Mouse (Mus musculus) limb, embryonic 10.5 days (tissue): ENCODE measurements around the gene Rab4a. TPM values are rescaled to one million over a fixed set of nuclear protein-coding genes. Genes with fewer than 3 reads are reported as not detected.

Experiments used
- DNase-seq: peaks from one replicate; pipeline ENCODE4 v3.0.0-alpha.2; 2017; ENCODE audit warnings: low spot score
- H3K27ac ChIP-seq: fragments of 300-500 bp; sonication (generic); 2 replicates; pipeline ENCODE4 v1.5.1; 2016; ENCODE audit warnings: mild to moderate bottlenecking
- H3K27me3 ChIP-seq: fragments of 300-500 bp; sonication (generic); 2 replicates; pipeline ENCODE4 v1.6.1; 2016; ENCODE audit warnings: low read depth, mild to moderate bottlenecking; ENCODE audit not compliant: poor library complexity, severe bottlenecking
- H3K36me3 ChIP-seq: fragments of 300-500 bp; sonication (generic); 2 replicates; pipeline ENCODE4 v1.6.1; 2016; ENCODE audit warnings: mild to moderate bottlenecking, moderate library complexity
- H3K4me1 ChIP-seq: fragments of 300-500 bp; sonication (generic); 2 replicates; pipeline ENCODE4 v1.6.1; 2016
- H3K4me3 ChIP-seq: fragments of 300-500 bp; sonication (generic); 2 replicates; pipeline ENCODE4 v1.5.1; 2016; ENCODE audit warnings: mild to moderate bottlenecking, moderate library complexity
- H3K9me3 ChIP-seq: fragments of 300-500 bp; sonication (generic); replicated peaks from 2 replicates; pipeline ENCODE4 v1.6.1; 2016; ENCODE audit warnings: mild to moderate bottlenecking
- WGBS: fragments of 180-500 bp; shearing (Covaris S2); methylation state at CpG from one replicate; pipeline ENCODE4 v1.1.7; 2016; 5-methylcytosine and 5-hydroxymethylcytosine counted together
- polyA plus RNA-seq: library from polyadenylated mRNA; unstranded; fragments of >200 nt; fragmentation: Nextera tagmentation; extraction: Ambion mirVana; gene quantifications from 2 replicates; pipeline ENCODE4 v1.2.1, GENCODE M21; 2016

Rab4a gene
- polyA plus RNA-seq, 1 experiment from 2014 or later, result 58.2 TPM

- Histone ChIP-seq H3K27me3 (peaks cover 13% of the 10 kb centered on the region; the same call in 1 of the 2 replicates), H3K4me1 (peaks cover 25% of the 10 kb centered on the region), H3K36me3 (no peaks in the 10 kb centered on the region), H3K4me3 (no peak overlapping the region), H3K9me3 (no peaks in the 10 kb centered on the region), H3K27ac (no peak overlapping the region)
- no peak for DNase-seq
- WGBS, result 89% methylated on average over 7 of the region's 7 CpGs
These were observed 13.9 kb upstream of the Rab4a start for GRCm38 (mm10) chr8:123791845-123792225.

DNA sequence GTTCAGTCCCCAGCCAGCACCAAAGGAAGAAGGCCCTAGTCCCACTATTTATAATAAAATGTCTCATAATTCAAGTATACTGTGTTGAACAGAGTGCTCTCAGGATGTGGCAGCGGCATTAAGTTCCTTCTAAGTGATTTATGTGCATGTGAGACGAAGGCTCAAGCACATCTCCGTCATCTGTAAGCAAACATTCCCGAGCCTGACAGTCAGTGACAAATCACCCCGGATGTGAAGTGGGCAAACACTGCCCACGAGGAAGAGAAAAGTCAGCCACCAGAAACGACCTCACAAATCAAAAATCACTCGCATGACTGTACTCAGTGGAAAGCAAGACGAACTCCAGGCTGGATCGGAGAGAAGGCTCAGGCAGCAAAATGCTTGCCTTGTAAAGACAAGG, 11.9 kb upstream of the Rab4a start:
- Histone ChIP-seq H3K4me1 (peaks cover 19% of the 10 kb centered on the region), H3K36me3 (no peaks in the 10 kb centered on the region), H3K4me3 (no peak overlapping the region), H3K27ac (no peak overlapping the region), H3K27me3 (peaks cover 8% of the 10 kb centered on the region; the same call in 1 of the 2 replicates), H3K9me3 (no peaks in the 10 kb centered on the region)
- 39% methylated on average over 10 of the region's 10 CpGs for WGBS
- DNase-seq, result no peak

- WGBS, result 88% methylated on average over 4 of the region's 4 CpGs
These were observed 11.0 kb upstream of the Rab4a start for GRCm38 (mm10) chr8:123794766-123795165.

DNA sequence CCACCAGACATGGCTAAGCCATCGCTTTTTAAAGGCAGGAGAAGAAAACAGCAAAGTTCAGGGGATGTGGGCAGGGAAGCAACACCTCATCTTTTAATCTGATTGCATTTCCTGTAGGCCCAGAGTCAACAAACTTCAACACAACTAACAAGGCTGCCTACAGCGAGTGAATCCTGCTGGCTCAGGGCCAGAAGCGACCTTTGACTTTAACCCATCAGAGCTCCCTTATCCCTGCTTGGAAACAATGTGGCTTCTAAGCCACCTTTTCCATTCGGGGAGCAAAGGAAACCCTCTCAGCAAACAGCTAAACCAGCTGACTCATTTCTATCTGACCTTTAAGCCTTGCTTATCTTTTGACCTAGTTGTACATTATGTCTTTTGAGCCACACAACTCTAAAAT, 9.0 kb upstream of the Rab4a start:
- DNase-seq, result no peak
- Histone ChIP-seq H3K9me3 (no peaks in the 10 kb centered on the region), H3K4me1 (peaks cover 30% of the 10 kb centered on the region), H3K36me3 (no peaks in the 10 kb centered on the region), H3K4me3 (no peak overlapping the region), H3K27me3 (no peaks in the 10 kb centered on the region), H3K27ac (no peak overlapping the region)
- 47% methylated on average over 4 of the region's 4 CpGs for WGBS

More at GRCm38 (mm10) chr8:123794766-123795165, 11.0 kb upstream of the Rab4a start:
- no peak for DNase-seq
- no peak overlapping the region for H3K4me3 ChIP-seq
- H3K9me3 ChIP-seq, result no peaks in the 10 kb centered on the region
- H3K27ac ChIP-seq, result no peak overlapping the region
- peaks cover 23% of the 10 kb centered on the region for H3K4me1 ChIP-seq
- no peaks in the 10 kb centered on the region for H3K27me3 ChIP-seq
- no peaks in the 10 kb centered on the region for H3K36me3 ChIP-seq

GRCm38 (mm10) chr8:123797928-123798327, 7.9 kb upstream of the Rab4a start:
- H3K4me1 ChIP-seq, result peaks cover 30% of the 10 kb centered on the region
- no peaks in the 10 kb centered on the region for H3K9me3 ChIP-seq
- no peaks in the 10 kb centered on the region for H3K36me3 ChIP-seq
- no peak overlapping the region for H3K4me3 ChIP-seq
- H3K27me3 ChIP-seq, result no peaks in the 10 kb centered on the region
- WGBS, result 95% methylated on average over 15 of the region's 15 CpGs
- no peak overlapping the region for H3K27ac ChIP-seq
- no peak for DNase-seq

DNA sequence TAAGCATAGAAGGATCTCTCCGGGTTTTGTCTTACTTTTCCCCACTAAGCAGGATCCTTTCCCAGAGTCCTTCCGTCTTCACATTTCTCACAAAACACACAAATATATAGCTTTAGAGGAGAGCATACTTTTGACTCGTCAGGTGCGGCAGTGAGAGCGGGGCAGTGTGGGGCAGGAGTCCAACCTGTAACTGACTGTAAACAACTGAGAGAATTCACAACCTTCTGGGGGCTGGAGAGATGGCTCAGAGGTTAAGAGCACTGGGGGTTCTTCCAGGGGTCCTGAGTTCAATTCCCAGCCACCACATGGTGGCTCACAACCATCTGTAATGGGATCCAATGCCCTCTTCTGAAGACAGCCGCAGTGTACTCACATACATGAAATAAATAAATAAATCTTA, 6.4 kb upstream of the Rab4a start:
- Histone ChIP-seq H3K36me3 (no peaks in the 10 kb centered on the region), H3K27me3 (no peaks in the 10 kb centered on the region), H3K9me3 (no peaks in the 10 kb centered on the region), H3K4me1 (peaks cover 26% of the 10 kb centered on the region), H3K27ac (peak overlapping the region; percentile 62), H3K4me3 (no peak overlapping the region)
- DNase-seq, result no peak
- 77% methylated on average over 6 of the region's 6 CpGs for WGBS

GRCm38 (mm10) chr8:123799885-123800284, 5.9 kb upstream of the Rab4a start:
- Histone ChIP-seq H3K9me3 (no peaks in the 10 kb centered on the region), H3K27ac (peak overlapping the region; percentile 62), H3K4me3 (no peak overlapping the region), H3K27me3 (no peaks in the 10 kb centered on the region), H3K36me3 (no peaks in the 10 kb centered on the region), H3K4me1 (peaks cover 27% of the 10 kb centered on the region)
- WGBS, result 13% methylated on average over 3 of the region's 3 CpGs
- DNase-seq, result peak; percentile 82

GRCm38 (mm10) chr8:123800867-123801266, 4.9 kb upstream of the Rab4a start:
- WGBS, result 96% methylated on average over 7 of the region's 7 CpGs
- DNase-seq, result no peak

GRCm38 (mm10) chr8:123801538-123801937, 4.2 kb upstream of the Rab4a start:
- H3K9me3 ChIP-seq, result no peaks in the 10 kb centered on the region
- no peak overlapping the region for H3K27ac ChIP-seq
- WGBS, result 92% methylated on average over 2 of the region's 2 CpGs
- H3K4me1 ChIP-seq, result peaks cover 42% of the 10 kb centered on the region
- no peak overlapping the region for H3K4me3 ChIP-seq
- no peaks in the 10 kb centered on the region for H3K36me3 ChIP-seq
- no peak for DNase-seq
- no peaks in the 10 kb centered on the region for H3K27me3 ChIP-seq

More at GRCm38 (mm10) chr8:123800867-123801266, 4.9 kb upstream of the Rab4a start:
- no peaks in the 10 kb centered on the region for H3K36me3 ChIP-seq
- peaks cover 37% of the 10 kb centered on the region for H3K4me1 ChIP-seq
- no peaks in the 10 kb centered on the region for H3K27me3 ChIP-seq
- H3K9me3 ChIP-seq, result no peaks in the 10 kb centered on the region
- H3K27ac ChIP-seq, result no peak overlapping the region
- no peak overlapping the region for H3K4me3 ChIP-seq

GRCm38 (mm10) chr8:123803639-123804038, 2.1 kb upstream of the Rab4a start:
- Histone ChIP-seq H3K4me1 (peaks cover 52% of the 10 kb centered on the region), H3K27me3 (no peaks in the 10 kb centered on the region), H3K4me3 (no peak overlapping the region), H3K36me3 (no peaks in the 10 kb centered on the region), H3K9me3 (no peaks in the 10 kb centered on the region), H3K27ac (no peak overlapping the region)
- WGBS, result 93% methylated on average over 1 of the region's 1 CpGs
- DNase-seq, result no peak

DNA sequence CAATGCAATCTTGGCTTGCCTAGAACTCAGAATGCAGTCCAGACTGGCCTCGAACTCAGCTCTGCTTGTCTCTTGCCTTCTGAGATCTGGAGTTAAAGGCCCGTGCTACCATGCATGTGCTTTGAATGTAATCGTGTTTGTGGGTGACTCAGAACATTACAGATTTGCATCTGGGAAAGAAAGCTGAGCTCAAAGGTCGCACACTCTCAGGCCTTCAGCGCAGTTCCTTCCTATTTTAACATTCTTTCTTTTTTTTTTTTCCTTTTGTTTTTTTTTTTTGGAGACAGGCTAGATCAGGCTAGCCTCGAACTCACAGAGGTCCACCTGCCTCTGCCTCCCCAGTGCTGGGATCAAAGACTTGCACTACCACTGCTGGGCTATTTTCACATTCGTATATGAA, 1.2 kb upstream of the Rab4a start:
- no peaks in the 10 kb centered on the region for H3K27me3 ChIP-seq
- WGBS, result 88% methylated on average over 7 of the region's 7 CpGs
- H3K4me1 ChIP-seq, result peaks cover 42% of the 10 kb centered on the region
- no peaks in the 10 kb centered on the region for H3K9me3 ChIP-seq
- no peak overlapping the region for H3K4me3 ChIP-seq
- peaks cover 6% of the 10 kb centered on the region for H3K36me3 ChIP-seq
- H3K27ac ChIP-seq, result no peak overlapping the region
- DNase-seq, result no peak

GRCm38 (mm10) chr8:123805209-123805717, 522 bp upstream of the Rab4a start:
- H3K9me3 ChIP-seq, result no peaks in the 10 kb centered on the region
- peaks cover 36% of the 10 kb centered on the region for H3K4me1 ChIP-seq
- peak overlapping the region; percentile 93 for H3K4me3 ChIP-seq
- H3K36me3 ChIP-seq, result peaks cover 12% of the 10 kb centered on the region
- DNase-seq, result no peak
- WGBS, result 17% methylated on average over 15 of the region's 15 CpGs
- peak overlapping the region; percentile 95 for H3K27ac ChIP-seq
- H3K27me3 ChIP-seq, result no peaks in the 10 kb centered on the region

DNA sequence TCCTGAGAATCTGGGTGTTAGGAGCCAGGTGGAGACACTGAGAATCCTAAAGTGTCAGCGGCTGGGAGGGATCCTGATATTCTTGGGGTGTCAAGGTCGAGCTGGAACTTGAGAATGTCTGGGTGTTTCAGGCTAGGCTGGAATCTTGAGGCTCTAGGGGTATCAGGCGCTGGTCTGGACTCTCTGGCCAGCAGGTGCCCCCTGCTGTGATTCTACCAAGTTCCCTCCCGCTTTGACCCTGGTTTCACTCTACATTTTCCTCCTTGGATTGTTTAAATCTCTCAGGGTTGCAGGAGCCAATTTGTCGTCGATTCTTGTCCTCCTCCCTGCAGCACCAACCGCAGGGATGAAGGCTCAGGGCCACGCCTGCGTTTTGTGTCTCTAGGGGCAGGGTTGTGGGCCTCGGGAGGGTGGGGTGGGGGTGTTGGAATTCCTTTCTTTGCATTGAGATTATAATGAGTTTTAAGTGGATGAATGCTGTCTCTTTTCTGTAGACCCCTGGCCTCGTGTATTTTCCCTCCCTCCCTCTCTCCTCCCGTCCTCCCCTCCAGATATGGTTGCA, 670 bp downstream of the Rab4a start:
- Histone ChIP-seq H3K9me3 (no peaks in the 10 kb centered on the region), H3K4me3 (peak overlapping the region; percentile 93), H3K27ac (peak overlapping the region; percentile 95), H3K36me3 (peaks cover 13% of the 10 kb centered on the region), H3K4me1 (peaks cover 34% of the 10 kb centered on the region), H3K27me3 (no peaks in the 10 kb centered on the region)
- DNase-seq, result no peak
- 3% methylated on average over 12 of the region's 12 CpGs for WGBS

DNA sequence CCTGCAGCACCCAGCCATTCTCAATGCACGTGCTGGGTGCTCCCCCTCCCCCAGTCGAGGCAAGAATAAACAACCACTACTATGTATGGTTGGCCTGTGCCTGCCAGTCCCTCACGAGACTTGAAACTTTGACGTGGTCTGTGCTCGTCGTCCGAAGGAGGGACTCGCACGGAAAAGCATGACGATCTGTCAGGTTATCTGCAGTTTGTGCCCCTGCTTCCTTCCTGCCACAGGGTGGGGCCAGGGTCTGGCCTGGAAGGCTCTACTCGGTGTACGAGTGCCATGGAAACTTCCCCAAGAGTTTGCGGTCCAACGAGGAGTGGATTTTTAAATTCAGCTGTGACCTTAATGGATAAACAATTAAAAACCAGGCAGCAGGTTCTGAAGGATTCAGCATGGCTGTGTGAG, 1.2 kb downstream of the Rab4a start:
- peak overlapping the region; percentile 93 for H3K4me3 ChIP-seq
- peaks cover 34% of the 10 kb centered on the region for H3K4me1 ChIP-seq
- no peaks in the 10 kb centered on the region for H3K9me3 ChIP-seq
- DNase-seq, result no peak
- H3K27ac ChIP-seq, result peak overlapping the region; percentile 95; the same call in 1 of the 2 replicates
- H3K27me3 ChIP-seq, result no peaks in the 10 kb centered on the region
- 26% methylated on average over 14 of the region's 14 CpGs for WGBS
- H3K36me3 ChIP-seq, result peaks cover 13% of the 10 kb centered on the region
